Mouse (Mus musculus) urinary bladder, postnatal 14 days (tissue): ENCODE data around the gene Hs6st1.

ENCODE experiments used
- DNase-seq: peaks from one replicate; pipeline ENCODE4 v3.0.0; 2021; ENCODE audit warnings: low spot score

Gene Hs6st1

DNA sequence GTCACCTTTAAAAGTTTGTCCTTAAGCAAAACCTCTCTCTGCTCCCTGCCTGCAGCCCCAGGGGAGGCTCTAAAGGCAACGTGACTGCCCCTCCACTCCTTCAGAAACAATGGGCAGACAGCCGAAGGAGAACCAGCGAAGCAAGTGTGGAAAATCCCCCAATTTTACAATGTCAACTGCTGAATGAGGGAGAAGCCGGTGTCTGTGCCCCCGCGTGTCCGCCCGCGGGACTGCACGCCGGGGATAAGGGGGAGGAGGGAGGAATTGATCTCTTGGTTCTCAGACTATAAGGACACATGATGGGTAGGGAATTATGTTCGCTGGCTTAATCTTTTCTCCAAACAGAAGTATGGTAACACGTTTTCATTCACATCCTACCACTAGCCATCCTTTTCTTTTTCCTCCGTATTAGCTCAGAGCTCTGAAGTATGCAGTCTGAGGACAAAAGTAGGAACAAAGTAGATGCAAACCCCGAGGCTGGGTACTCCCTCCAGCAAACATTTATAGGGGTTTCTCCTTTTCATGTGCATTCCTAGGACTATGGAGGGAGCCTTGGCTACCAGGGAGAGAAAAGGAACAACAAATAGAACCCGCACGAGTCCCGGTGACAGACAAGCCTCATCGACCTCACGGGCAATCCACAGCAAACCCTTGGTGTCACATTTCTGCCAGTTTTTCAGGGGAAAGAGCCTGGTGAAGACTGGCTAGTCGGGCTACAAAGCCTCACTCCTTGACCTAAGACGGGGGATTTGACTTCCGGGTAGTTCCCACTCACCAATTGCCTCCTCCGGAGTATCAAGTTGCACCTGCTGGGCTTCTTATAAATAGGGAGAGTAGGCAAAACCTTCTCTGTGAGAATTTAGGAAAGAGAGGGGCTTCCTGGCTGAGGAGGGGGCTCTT lies 3.1 kb upstream of the Hs6st1 start:
- peak; percentile 93 for DNase-seq

DNA sequence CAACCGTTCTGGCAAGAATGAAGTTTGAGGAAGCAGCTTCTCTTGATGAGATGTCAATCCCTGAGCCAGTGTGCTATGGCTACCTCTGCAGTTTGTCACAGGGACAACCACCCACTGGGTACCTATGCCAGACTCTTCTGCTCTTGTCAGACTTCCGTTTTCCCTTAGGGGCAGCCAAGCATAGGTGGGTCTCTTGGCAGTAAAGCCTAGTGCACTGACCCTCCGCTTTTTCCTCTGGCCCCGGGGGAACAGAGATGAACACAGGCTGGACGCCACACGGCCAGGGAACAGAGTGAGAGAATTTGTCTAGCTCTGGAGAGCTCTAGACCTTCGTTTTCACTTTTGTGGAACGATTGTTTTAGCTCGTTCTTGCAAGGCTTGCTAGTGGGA lies 2.4 kb upstream of the Hs6st1 start:
- peak; percentile 2 for DNase-seq

DNA sequence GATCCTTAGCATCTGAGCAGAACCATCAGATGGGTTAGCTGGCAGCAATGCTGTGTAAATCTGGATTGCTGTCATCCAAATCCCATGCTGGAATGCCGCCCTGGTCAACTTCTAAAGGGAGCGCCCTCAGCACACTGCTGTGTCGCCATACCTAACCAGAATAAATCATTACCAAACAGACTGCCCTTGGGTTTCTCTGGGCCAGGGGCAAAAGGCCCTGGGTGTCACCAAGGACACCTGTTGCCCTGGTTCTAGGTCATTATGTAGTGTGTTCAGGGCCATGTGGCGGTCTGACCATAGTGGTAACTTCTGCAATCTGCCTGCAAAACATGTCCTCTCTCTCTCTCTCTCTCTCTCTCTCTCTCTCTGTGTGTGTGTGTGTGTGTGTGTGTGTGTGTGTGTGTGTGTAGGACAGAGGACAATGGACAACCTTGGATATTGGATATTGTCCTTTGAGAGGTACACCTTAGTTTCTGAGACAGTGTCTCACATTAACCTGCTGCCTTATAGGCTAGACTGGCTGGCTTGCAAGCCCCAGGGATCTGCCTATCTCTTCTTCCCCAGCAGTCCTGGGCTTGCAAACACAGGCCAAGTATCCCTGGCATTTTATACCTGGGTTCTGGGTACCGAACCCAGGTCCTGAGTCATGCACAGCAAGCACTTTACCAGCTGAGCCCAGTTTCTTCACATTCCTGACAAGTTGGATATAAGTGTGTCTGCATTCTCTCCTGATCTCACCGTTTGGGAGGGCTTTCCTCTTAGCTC lies 1.8 kb upstream of the Hs6st1 start:
- DNase-seq: peak; percentile 3

DNA sequence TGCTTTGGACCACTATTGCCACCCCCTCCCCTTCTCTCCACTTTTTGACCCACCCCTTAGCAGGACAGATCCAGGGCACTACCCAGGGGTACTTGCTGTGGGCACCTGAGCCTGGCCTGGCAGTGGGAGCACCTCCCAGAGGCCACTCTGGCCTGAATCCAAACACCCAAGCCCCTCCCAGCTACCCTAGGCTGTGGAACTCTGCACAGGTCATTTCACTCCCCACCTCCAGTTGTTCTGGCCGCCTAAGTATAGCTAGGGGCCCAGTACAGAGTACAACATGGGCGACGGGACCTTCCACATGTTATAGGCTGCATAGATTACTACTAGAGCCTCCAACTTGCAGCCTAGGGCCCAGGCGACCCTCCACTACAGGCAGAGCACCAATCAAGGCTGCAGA lies 999 bp upstream of the Hs6st1 start:
- peak; percentile 2 for DNase-seq

DNA sequence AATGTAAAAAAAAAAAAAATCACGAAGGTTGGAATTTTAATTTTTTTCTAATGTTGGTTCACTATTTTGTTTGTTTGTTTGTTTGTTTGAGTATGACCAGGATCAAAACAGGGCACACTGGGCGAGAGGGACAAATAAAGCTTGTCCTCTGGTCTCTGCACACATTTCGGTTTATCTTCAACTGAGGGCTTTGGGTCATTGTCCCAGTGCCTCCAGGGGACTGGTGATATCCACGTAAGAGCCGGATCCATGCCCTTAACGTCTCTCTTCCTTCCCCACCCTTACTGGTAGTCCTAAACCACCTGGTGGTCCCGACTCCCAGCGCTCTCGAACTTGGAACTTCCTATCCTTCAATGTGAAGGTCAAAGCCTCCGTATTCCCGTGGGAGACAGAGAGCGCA lies 589 bp upstream of the Hs6st1 start:
- DNase-seq: no peak

DNA sequence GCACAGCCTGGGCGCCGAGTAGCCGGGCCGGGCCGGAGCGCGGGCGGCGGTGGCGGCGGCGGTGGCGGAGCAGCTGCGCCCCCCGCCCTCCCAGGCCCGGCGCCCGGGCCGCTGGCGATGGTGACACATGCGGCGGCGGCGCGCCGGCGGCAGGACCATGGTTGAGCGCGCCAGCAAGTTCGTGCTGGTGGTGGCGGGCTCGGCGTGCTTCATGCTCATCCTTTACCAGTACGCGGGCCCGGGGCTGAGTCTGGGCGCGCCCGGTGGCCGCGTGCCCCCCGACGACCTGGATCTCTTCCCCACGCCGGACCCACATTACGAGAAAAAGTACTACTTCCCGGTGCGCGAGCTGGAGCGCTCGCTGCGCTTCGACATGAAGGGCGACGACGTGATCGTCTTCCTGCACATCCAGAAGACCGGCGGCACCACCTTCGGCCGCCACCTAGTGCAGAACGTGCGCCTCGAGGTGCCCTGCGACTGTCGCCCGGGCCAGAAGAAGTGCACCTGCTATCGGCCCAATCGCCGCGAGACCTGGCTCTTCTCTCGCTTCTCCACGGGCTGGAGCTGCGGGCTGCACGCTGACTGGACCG lies 426 bp downstream of the Hs6st1 start:
- DNase-seq: peak; percentile 46

DNA sequence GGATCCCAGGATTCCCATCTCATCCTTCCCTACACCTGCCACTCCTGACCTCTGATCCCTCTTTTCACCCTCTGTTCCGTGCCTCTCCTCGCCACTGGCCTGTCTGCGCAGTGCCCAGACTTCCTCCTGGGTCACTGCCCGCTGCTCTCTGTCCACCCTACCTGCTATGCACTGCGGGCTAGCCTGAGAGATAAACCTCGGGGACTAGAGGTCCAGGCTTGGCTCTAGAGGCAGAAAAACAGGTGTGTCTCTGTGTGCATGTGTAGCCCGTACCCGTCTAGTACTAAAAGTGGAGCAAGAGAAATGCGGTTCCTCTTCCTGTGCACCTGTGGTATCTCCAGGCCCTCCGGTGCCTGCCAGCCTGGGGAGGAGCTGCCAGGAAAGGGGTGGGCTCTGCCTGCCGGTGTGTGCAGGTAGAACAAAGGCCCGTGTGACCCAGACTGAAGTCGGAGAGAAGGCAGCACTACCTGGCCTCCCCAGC lies 1.1 kb downstream of the Hs6st1 start:
- peak; percentile 55 for DNase-seq

DNA sequence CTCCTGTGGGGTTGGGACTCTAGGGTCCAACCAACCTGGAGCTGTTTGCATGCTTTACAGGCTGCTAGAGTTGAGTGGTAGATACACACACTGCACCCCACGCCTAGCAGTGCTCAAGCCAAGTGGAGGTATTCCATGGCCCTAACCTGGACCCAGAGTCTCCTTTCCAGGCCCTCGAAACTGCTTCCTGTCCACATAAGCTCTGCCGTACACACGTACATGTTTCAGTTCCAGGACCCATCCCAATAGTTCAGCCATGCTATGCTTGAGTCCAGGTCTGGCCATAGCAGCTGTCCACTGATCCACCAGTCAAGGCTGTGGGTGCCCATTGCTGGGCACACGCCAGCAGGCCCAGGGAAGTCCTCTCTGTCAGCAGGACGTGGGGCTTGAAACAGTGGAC lies 2.0 kb downstream of the Hs6st1 start:
- no peak for DNase-seq

DNA sequence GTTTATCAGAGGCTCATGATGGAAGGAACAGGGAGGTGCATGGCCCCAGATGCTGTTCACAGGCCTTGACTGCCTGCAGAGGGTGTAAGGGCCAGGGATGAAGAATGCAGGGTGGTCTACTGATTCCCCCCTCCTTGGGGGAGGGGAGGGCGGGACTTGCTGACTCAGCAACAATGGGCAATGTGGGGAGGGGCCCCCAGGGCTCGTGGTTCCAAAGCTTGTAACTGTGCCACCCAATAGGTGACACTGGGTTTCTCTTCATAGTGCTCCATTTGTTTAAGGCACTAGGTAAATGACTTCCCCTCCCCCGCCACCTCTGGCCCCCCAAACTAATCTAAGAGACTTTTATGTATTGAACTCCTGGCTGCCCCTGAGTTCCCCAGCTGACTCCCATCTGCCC lies 2.5 kb downstream of the Hs6st1 start:
- no peak for DNase-seq

DNA sequence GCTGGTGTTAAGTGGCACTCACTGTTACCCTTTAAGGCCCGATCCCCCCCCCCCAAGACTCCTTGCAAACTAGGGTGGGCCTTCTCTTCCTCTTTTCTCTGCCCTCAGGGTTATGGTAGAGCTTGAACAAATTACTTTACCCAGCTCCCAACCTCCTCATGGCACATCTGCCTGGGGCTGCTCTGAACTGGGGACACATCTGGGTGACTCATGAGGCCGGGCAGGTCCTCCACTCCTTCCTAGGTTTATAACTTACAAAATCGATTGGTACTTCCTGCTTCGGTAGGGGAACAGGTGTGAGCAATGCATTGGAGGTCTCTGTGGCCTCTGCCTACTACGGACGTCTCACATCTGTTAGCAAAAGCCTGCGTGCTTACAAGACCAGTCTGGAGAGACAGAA lies 3.0 kb downstream of the Hs6st1 start:
- DNase-seq: no peak

DNA sequence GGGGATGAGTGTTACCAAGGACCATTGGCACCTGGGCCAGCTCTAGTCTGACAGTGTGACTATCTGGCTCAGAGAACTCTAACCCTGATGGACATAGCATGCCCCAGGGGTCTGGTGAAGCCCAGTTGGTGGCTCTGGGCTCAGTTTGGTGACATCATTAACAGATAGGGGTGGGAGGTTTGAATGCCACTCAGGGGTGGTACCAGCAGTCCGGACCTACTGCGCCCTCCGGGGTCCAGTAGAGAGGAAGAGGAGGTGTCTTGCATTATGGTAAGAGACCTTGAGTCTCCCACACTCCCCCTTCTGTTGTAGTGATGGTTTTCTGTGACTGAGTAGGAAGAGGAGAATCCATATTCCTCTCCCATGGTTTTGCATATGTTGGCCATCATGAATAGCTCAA lies 3.4 kb downstream of the Hs6st1 start:
- no peak for DNase-seq

DNA sequence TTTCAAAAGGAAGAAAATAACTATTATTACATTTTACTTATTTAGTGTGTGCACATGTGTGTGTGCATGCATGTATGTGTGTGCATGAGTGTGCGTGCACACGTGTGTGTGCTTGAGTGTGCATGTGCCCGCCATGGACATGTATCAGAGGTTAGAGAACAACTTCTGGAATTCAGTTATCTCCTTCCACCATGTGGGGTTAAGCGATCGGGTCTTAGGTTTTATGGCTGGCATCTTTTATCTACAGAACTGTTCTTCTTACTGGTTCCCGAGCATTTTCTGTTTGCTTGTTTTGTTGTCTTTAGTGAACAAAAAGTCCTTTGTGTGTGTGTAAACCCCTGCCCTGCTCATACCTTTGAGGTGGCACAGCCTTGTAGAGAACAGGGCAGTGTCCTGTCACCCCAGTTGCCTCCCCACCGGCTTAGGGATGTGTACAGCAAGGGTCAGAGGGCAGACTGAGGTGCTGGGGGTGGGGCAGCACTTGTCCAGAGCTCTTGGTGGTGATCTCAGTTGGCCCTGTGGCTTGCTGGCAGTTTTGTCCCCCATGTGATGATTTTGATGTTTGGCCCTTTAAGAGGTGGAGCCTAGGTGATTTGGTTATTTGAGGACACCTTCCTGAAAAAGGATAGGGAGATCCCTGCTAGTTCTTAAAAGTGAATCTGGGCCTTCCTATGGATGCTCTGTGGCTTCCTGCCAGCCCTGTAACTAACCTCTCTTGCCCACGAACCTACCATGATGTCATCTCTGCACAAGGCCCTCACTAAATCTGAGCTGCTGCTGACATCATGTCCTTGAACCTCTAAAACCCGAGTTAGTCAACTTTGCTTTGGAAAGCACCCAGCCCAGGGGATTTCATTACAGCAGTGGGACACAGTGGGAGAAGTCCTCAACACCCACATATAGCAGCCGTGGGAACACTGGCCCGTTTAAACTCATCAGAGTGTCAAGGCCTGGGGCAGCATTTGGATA lies 4.7 kb downstream of the Hs6st1 start:
- DNase-seq: no peak

DNA sequence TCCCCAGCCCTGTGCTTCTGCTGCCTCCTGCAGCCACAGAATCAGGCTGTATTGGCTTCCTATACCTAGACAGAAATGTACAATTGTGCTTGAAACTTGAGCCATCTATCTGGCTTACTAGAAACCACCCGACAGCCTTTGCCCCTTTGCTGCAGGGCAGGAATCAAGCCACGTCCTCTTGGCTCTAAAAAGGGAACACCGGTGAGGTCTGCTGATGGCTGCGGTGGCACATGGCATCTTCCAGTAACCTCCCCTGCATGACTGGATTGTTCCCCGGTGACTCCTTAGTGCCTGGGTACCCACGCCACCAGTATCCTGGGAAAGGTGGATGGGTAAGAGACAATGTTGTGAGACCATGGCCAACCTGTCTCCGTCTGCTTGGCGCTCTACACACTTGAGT lies 5.4 kb downstream of the Hs6st1 start:
- DNase-seq: no peak

DNA sequence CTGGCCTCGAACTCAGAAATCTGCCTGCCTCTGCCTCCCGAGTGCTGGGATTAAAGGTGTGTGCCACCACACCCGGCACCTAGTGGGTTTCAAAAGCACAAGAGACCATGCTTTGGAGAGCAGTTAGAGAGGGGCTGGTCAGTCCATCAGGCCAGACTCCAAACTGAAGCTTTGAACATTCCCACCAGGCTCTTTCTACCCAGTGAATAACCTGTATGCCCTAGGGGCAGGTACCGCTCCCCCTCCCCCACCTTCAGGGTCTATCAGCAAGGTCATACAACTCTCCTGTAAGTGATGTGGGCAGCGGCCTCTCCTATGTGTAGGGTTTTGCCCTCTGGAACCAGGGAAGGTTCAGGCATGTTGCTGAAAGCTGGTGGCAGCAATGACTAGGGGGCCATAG lies 6.0 kb downstream of the Hs6st1 start:
- no peak for DNase-seq

DNA sequence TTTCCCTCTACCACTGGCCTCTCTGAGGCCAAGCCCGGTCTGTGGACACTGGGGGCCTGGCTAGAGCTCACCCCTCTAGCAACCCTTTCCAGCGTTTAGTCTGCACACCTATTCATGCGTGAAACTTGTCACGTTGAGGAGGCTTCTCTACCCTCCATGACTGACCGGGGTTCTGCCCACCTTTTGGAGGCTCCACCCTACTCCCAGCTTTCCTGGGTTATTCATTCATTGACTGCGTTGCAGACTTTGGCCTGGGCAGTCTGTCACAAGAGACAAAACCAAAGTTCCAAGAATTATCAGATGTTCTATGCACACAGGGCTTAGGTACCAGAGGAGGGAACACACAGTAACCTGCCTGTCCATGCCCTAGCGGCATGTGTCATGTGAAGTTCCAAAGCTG lies 6.8 kb downstream of the Hs6st1 start:
- DNase-seq: no peak

DNA sequence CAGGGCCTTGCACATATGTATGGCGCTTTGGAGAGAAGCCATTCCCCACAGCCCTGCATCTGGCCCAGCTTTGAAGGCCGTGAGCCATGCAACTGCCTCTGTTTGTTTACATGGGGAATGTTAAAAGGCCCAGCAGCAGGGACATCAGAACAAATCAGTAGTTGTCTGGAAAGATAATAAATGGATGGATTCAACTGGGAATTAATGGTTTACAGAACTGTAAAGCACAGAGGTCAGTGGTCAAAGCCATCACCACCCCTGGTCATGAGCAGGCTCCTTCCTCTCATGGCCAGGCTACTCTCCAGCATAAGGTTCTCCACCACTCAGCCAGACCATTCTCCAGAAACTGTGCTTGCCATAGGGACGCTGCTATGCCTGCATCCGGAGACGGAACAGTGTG lies 7.5 kb downstream of the Hs6st1 start:
- DNase-seq: no peak

DNA sequence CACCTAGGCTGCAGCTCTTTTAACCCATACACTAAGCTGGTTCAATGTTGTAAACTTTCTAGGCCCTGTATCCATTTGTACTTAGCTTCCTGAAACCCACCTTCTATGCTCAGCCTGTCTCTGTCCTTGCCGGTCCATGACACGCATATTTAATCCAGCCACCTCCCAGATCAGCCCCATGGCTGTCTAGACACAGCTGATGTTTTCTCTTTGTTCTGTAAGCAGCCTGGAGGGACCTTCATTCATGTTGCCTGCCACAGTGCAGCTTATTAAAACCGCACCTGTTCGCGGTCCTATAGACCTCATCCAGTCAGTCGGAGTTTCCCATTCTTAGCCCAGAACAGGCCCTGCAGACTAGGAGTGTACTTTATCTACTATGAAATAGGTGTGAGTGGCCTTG lies 8.9 kb downstream of the Hs6st1 start:
- DNase-seq: no peak

DNA sequence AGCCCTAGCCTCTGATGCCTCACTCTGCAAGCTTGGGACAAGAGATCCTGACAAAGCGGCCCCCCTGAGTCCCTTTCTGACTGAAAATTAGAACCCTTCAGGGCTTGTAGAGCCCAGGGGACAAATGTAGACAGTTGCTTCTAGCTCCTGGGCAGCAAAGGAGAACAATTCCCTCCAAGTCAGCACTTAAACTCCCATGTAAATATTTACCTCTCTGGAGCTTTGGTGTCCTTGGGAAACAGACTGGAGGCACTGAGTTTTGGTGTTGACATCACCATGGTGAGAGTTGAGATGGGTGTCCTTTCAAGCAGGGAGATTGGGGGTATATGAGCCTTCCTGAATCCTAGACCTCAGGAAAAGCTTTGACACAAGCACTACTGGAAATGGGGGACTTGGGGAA lies 10.1 kb downstream of the Hs6st1 start:
- DNase-seq: no peak

DNA sequence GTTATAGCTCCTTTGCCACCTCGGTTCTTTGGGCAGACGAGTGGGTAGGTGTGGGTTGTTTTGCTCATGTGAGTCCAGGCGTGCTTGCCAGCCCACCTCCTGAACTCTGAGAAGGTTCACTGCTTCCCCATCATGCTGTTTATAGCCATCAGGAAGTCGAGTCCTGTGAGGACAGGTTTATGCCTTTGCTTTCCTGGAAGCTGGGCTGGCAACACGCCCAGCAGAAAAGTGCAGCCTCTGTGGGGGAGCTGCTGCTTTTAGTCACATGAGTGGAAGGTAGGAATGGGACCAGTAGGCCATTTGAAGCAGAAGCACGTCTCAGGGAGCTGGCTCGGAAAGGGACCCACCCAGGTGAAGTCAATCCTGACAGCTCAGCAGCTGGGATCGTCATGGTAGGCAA lies 11.5 kb downstream of the Hs6st1 start:
- DNase-seq: peak; percentile 73

DNA sequence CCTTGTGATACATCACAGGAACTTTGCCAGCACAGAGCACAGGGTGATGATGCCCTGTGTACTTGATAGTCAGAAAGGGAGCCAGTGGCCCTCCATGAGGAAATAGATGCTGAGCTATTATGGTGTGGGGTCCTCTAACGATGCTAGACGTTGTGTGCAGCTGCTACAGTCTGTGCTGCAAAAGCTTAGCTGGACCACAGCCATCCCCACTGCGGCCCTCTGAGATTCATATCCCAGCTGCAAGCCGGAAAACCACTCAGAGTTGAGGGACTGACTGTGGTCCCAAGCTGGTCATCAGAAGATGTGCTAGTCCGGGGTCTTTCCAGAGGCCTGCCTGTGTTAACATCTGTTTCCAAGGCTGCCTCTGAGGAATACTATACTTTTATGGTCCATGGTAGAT lies 12.8 kb downstream of the Hs6st1 start:
- no peak for DNase-seq

DNA sequence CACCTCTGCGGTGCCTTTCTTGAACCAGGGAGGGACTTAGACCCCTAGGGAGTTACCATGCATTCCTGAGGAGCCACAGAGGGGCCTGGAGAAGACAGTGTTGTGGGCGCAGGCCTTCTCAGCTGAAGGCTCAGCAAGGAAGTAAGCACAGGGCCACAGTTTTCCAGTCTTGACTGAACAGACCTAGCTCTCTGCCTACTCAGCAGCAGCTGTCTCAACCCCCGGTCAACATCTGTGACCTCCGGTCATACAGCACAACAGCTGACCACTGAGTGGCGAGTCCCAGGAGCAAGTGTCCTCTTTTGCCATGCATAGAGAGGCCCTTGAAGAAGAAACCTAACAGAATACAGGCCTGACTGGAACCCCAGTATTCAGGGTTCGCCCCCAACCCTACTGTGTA lies 14.0 kb downstream of the Hs6st1 start:
- no peak for DNase-seq

DNA sequence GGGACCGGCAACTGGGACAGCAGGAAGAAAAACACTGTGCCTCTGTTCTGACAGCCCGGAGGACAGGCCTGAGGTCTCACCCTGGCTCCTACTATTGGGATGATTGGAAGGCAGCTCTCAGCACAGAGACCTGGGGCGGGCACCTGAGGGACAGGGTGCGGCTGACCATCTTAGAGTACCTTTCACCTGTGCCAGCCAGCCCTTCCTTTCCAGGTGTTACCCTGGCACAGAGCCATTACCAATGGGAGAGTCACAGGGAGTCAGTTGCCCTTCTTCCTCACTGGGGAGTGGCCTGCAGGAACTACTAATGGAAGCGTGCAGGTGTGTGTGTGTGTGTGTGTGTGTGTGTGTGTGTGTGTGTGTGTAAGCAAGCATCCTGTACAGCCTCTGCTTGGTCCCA lies 15.4 kb downstream of the Hs6st1 start:
- DNase-seq: peak; percentile 53
